Mouse (Mus musculus) lung, embryonic 15.5 days (tissue): ENCODE results near the gene Jazf1. TPM values are rescaled to one million over a fixed set of nuclear protein-coding genes. Genes with fewer than 3 reads are reported as not detected.

Experiments
- ATAC-seq: fragments of 200-750 bp; cut with Nextera tagmentation; 2 replicates; pipeline ENCODE4 v1.8.0; 2017; ENCODE audit warnings: moderate number of reproducible peaks, borderline replicate concordance; ENCODE audit not compliant: low FRiP score, low TSS enrichment; ENCODE audit errors: extremely low read depth
- H3K27ac ChIP-seq: fragments of 300-500 bp; sonication (generic); 2 replicates; pipeline ENCODE4 v1.5.1; 2015; ENCODE audit warnings: moderate library complexity, mild to moderate bottlenecking, inconsistent platforms
- H3K27me3 ChIP-seq: fragments of 300-500 bp; sonication (generic); 2 replicates; pipeline ENCODE4 v1.6.1; 2015; ENCODE audit warnings: inconsistent platforms
- H3K36me3 ChIP-seq: fragments of 300-500 bp; sonication (generic); 2 replicates; pipeline ENCODE4 v1.6.1; 2015; ENCODE audit warnings: inconsistent platforms
- H3K4me1 ChIP-seq: fragments of 300-500 bp; sonication (generic); 2 replicates; pipeline ENCODE4 v1.6.1; 2015; ENCODE audit warnings: inconsistent platforms
- H3K4me2 ChIP-seq: fragments of 300-500 bp; sonication (generic); 2 replicates; pipeline ENCODE4 v1.6.1; 2015; ENCODE audit warnings: inconsistent platforms, mild to moderate bottlenecking, moderate library complexity
- H3K4me3 ChIP-seq: fragments of 300-500 bp; sonication (generic); 2 replicates; pipeline ENCODE4 v1.5.1; 2015; ENCODE audit warnings: mild to moderate bottlenecking, inconsistent platforms
- H3K9ac ChIP-seq: fragments of 300-500 bp; sonication (generic); 2 replicates; pipeline ENCODE4 v1.6.1; 2015; ENCODE audit warnings: inconsistent platforms
- H3K9me3 ChIP-seq: fragments of 300-500 bp; sonication (generic); 2 replicates; pipeline ENCODE4 v1.6.1; 2016; ENCODE audit warnings: inconsistent platforms
- WGBS: fragments of 180-500 bp; shearing (Covaris S2); methylation state at CpG from one replicate; pipeline ENCODE4 v1.1.7; 2015; 5-methylcytosine and 5-hydroxymethylcytosine counted together
- polyA plus RNA-seq: library from polyadenylated mRNA; unstranded; fragments of >200 nt; fragmentation: Nextera tagmentation; extraction: Ambion mirVana; gene quantifications from 2 replicates; pipeline ENCODE4 v1.2.1, GENCODE M21; 2015

Gene Jazf1
- polyA plus RNA-seq, 1 experiment from 2014 or later, result 4.7 TPM

- no peak overlapping the region for H3K4me2 ChIP-seq
These were observed 271.1 kb downstream of the Jazf1 start for GRCm38 (mm10) chr6:52797252-52797800.

GRCm38 (mm10) chr6:52796691-52797090 lies 271.7 kb downstream of the Jazf1 start:
- no peak for ATAC-seq

More at GRCm38 (mm10) chr6:52797252-52797800, 271.1 kb downstream of the Jazf1 start:
- WGBS, result 50% methylated on average over 6 of the region's 6 CpGs
- no peak overlapping the region for H3K4me3 ChIP-seq
- peaks cover 13% of the 10 kb centered on the region; the same call in 1 of the 2 replicates for H3K4me1 ChIP-seq
- H3K27ac ChIP-seq, result no peak overlapping the region
- no peak overlapping the region for H3K9ac ChIP-seq
- H3K9me3 ChIP-seq, result no peaks in the 10 kb centered on the region
- H3K36me3 ChIP-seq, result no peaks in the 10 kb centered on the region
- H3K27me3 ChIP-seq, result no peaks in the 10 kb centered on the region
- no peak for ATAC-seq

GRCm38 (mm10) chr6:52796035-52796598 lies 272.3 kb downstream of the Jazf1 start:
- Histone ChIP-seq H3K27ac (no peak overlapping the region), H3K4me3 (no peak overlapping the region), H3K36me3 (no peaks in the 10 kb centered on the region), H3K4me2 (no peak overlapping the region), H3K27me3 (no peaks in the 10 kb centered on the region), H3K9ac (no peak overlapping the region), H3K9me3 (no peaks in the 10 kb centered on the region), H3K4me1 (peaks cover 13% of the 10 kb centered on the region; the same call in 1 of the 2 replicates)
- 63% methylated on average over 9 of the region's 9 CpGs for WGBS
- no peak for ATAC-seq

More at GRCm38 (mm10) chr6:52796691-52797090, 271.7 kb downstream of the Jazf1 start:
- 55% methylated on average over 1 of the region's 1 CpGs for WGBS
- Histone ChIP-seq H3K27ac (no peak overlapping the region), H3K27me3 (no peaks in the 10 kb centered on the region), H3K9ac (no peak overlapping the region), H3K4me1 (peaks cover 13% of the 10 kb centered on the region; the same call in 1 of the 2 replicates), H3K9me3 (no peaks in the 10 kb centered on the region), H3K36me3 (no peaks in the 10 kb centered on the region), H3K4me2 (no peak overlapping the region), H3K4me3 (no peak overlapping the region)

DNA sequence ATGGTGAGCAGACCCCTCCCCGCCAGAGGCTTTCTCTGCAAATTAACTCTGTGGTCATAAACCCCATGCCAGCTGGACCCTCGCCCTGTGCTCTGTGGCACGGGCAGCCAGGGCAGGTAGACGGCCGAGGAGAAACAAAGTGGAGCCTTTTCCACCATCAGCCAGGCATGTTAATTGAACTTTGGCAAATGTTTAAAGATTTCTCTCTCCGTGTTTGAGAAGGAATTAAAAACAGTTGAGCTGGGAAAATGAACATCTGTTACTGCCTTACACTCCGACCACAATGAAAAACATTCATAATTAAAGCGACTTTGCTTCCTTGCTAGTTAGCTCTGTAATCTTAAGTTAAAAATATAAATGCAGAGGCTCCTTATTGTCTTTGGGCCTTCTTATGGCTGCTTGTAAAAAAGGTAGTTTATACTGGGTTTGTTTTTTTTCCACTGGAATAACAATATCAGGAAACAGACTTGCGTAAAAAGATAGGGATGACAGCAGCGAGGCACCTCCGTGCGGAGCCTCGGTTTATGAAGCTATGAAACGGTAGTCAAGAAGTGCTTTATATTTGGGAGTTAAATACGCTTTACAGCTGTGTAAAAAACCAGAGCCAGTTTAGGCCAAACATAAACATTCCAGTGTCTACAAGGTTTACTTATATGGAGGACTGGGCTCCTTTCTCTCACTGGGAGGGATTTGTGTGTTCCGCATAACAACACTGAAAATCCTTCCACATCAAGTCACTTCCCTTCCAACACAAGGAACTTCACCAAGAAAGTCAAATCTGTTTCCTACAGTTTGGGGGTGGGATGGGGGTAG lies 273.2 kb downstream of the Jazf1 start:
- no peak overlapping the region for H3K4me3 ChIP-seq
- no peak overlapping the region for H3K9ac ChIP-seq
- H3K36me3 ChIP-seq, result no peaks in the 10 kb centered on the region
- WGBS, result 39% methylated on average over 16 of the region's 16 CpGs
- no peak overlapping the region for H3K27ac ChIP-seq
- no peaks in the 10 kb centered on the region for H3K27me3 ChIP-seq
- no peak overlapping the region for H3K4me2 ChIP-seq
- no peaks in the 10 kb centered on the region for H3K9me3 ChIP-seq
- peaks cover 13% of the 10 kb centered on the region; the same call in 1 of the 2 replicates for H3K4me1 ChIP-seq
- no peak; the same call in 1 of the 2 replicates for ATAC-seq

- ATAC-seq, result no peak
- H3K9me3 ChIP-seq, result no peaks in the 10 kb centered on the region
- H3K36me3 ChIP-seq, result no peaks in the 10 kb centered on the region
- H3K27ac ChIP-seq, result no peak overlapping the region
- H3K4me2 ChIP-seq, result no peak overlapping the region
- no peak overlapping the region for H3K4me3 ChIP-seq
- no peaks in the 10 kb centered on the region for H3K27me3 ChIP-seq
- WGBS, result 48% methylated on average over 3 of the region's 3 CpGs
- no peak overlapping the region for H3K9ac ChIP-seq
- H3K4me1 ChIP-seq, result peaks cover 13% of the 10 kb centered on the region; the same call in 1 of the 2 replicates
These were observed 276.0 kb downstream of the Jazf1 start for GRCm38 (mm10) chr6:52792455-52792854.

DNA sequence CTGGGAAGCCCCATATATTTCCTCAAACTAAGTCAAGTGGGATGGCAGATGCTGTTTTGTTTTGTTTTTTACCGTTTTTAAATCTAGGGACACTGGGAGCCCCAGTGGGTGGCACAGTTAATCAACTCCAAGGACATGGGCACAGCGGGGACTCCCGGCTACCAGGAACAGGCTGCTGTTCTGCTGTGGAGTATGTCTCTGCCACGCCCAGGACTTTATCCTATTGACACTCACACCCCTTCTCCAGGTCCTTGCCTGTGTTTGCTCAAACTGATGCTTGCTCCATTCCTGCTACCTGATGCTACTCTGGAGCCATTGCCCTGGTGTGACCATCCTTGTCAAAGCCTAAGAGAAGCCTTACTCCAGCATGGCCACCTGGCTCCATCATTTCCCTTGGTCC lies 277.6 kb downstream of the Jazf1 start:
- H3K9me3 ChIP-seq, result no peaks in the 10 kb centered on the region
- H3K4me2 ChIP-seq, result no peak overlapping the region
- H3K9ac ChIP-seq, result no peak overlapping the region
- no peaks in the 10 kb centered on the region for H3K36me3 ChIP-seq
- 75% methylated on average over 4 of the region's 4 CpGs for WGBS
- no peak for ATAC-seq
- no peak overlapping the region for H3K4me3 ChIP-seq
- H3K27me3 ChIP-seq, result no peaks in the 10 kb centered on the region
- H3K4me1 ChIP-seq, result peaks cover 5% of the 10 kb centered on the region; the same call in 1 of the 2 replicates
- H3K27ac ChIP-seq, result no peak overlapping the region

DNA sequence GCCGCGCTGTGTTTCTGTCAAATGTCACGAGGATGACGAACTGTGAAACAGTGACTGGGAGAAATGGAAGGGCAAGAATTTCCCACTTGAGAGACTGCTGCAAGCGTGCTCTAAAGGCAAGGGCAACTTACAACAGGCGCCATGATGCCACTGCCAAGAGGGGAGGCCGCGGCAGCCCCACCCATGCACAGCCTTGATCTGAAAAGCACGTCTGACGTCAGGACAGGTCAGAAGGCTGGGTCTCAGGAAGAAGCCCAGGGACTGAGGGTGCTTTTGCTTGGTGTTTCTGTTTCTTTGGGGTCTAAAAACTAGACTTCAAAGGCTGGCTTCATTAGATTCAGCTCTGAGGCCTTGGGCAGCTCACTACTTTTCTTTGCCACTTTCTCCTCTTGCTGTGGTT lies 278.1 kb downstream of the Jazf1 start:
- H3K9ac ChIP-seq, result no peak overlapping the region
- no peaks in the 10 kb centered on the region for H3K9me3 ChIP-seq
- no peak overlapping the region for H3K4me3 ChIP-seq
- no peaks in the 10 kb centered on the region for H3K27me3 ChIP-seq
- H3K4me1 ChIP-seq, result peaks cover 5% of the 10 kb centered on the region; the same call in 1 of the 2 replicates
- no peak overlapping the region for H3K27ac ChIP-seq
- 62% methylated on average over 10 of the region's 10 CpGs for WGBS
- no peak overlapping the region for H3K4me2 ChIP-seq
- no peaks in the 10 kb centered on the region for H3K36me3 ChIP-seq
- ATAC-seq, result no peak

GRCm38 (mm10) chr6:52779546-52779945 lies 288.9 kb downstream of the Jazf1 start:
- Histone ChIP-seq H3K9me3 (no peaks in the 10 kb centered on the region), H3K27me3 (no peaks in the 10 kb centered on the region), H3K36me3 (no peaks in the 10 kb centered on the region), H3K4me1 (no peaks in the 10 kb centered on the region), H3K9ac (no peak overlapping the region), H3K4me2 (no peak overlapping the region), H3K27ac (no peak overlapping the region), H3K4me3 (no peak overlapping the region)
- 83% methylated on average over 5 of the region's 5 CpGs for WGBS
- no peak for ATAC-seq

- no peak overlapping the region for H3K4me2 ChIP-seq
- ATAC-seq, result no peak
- H3K36me3 ChIP-seq, result no peaks in the 10 kb centered on the region
- H3K27ac ChIP-seq, result no peak overlapping the region
- H3K4me1 ChIP-seq, result no peaks in the 10 kb centered on the region
- H3K9ac ChIP-seq, result no peak overlapping the region
- H3K9me3 ChIP-seq, result no peaks in the 10 kb centered on the region
- WGBS, result 84% methylated on average over 5 of the region's 5 CpGs
- no peak overlapping the region for H3K4me3 ChIP-seq
- no peaks in the 10 kb centered on the region for H3K27me3 ChIP-seq
These were observed 289.9 kb downstream of the Jazf1 start for GRCm38 (mm10) chr6:52778523-52778922.

DNA sequence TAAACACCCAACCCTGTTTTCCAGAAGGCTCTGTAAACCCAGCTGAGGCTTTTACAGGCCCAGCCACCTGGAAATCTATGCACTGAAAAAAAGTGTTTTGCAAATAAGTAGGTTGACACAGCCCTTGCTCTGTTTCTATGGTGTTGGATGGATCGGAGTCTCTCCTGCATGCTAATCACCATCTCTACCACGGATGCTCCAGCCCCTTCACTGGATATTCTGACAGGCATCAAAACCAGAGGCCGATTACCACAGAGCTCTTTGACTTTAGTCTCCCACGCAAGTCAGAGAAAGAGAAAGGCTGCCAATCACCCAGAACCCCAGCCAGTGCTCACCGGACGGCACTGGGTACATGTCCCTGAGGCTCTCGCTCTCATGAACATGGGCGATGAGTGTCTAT lies 291.4 kb downstream of the Jazf1 start:
- whole genome bisulfite sequencing, result 88% methylated on average over 8 of the region's 8 CpGs
- no peak for ATAC-seq
- no peaks in the 10 kb centered on the region for H3K27me3 ChIP-seq
- H3K4me2 ChIP-seq, result no peak overlapping the region
- no peak overlapping the region for H3K4me3 ChIP-seq
- no peaks in the 10 kb centered on the region for H3K9me3 ChIP-seq
- no peaks in the 10 kb centered on the region for H3K36me3 ChIP-seq
- no peak overlapping the region for H3K9ac ChIP-seq
- no peak overlapping the region for H3K27ac ChIP-seq
- no peaks in the 10 kb centered on the region for H3K4me1 ChIP-seq

- Histone ChIP-seq H3K9me3 (no peaks in the 10 kb centered on the region), H3K36me3 (no peaks in the 10 kb centered on the region), H3K4me2 (no peak overlapping the region), H3K4me3 (no peak overlapping the region), H3K4me1 (no peaks in the 10 kb centered on the region), H3K9ac (no peak overlapping the region), H3K27ac (no peak overlapping the region), H3K27me3 (no peaks in the 10 kb centered on the region)
- ATAC-seq, result no peak
- WGBS, result 79% methylated on average over 8 of the region's 8 CpGs
These were observed 292.5 kb downstream of the Jazf1 start for GRCm38 (mm10) chr6:52775956-52776355.

- Histone ChIP-seq H3K4me3 (no peak overlapping the region), H3K4me1 (no peaks in the 10 kb centered on the region), H3K27ac (no peak overlapping the region), H3K27me3 (no peaks in the 10 kb centered on the region), H3K9me3 (no peaks in the 10 kb centered on the region), H3K9ac (no peak overlapping the region), H3K36me3 (no peaks in the 10 kb centered on the region), H3K4me2 (no peak overlapping the region)
- no peak for ATAC-seq
- WGBS, result 77% methylated on average over 3 of the region's 3 CpGs
These were observed 293.1 kb downstream of the Jazf1 start for GRCm38 (mm10) chr6:52775350-52775749.
